Mouse (Mus musculus): ENCODE measurements around the gene Atp23. TPM values are rescaled to one million over a fixed set of nuclear protein-coding genes. Genes with fewer than 3 reads are reported as not detected.
A peak's percentile ranks its signal among the peaks of the same experiment; 100 is the strongest.

Atp23 gene
- total RNA-seq (2021): 1 to 10 TPM; 4.2 to 4.5 TPM

DNA sequence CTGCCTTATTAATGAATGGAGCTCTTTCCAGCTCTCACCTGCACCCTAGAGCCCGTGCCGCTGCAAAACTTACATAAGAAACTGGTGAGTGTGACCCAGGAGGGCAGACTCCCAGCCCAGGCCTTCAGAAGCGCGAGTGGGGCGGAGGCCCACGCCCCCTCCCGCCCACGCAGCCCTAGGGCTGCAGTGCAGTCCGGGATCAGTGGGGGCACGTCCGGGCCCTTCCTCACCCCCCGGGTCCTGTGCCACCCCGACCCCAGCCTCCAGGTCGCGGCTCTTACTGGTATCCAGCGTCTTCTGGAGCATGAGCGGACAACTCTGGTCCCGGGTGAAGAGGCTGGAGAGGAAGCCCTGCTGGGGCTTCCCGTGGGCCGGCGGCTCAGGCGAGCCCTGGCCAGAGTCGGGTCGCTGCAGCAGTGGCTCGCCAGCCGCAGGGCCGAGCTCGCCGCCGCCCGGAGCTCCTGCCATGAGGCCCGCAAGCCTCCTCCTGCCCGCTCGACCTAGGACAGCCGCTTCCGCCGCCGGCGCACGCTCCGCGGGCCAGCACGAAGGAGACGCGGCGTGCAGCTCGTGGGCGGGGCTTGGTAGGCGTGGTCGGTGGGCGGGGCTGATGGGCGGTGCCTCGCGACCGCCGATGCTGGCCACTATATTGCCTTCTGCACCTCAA, at the start of gene Atp23:
Atp23 (minus strand) TSS at position 535 of the 667 bp plus-strand sequence.
- intact Hi-C loops (cut with DNase I): no loop called here
- DNase-seq (ENCODE audit: low spot score): peak; percentile 81

DNA sequence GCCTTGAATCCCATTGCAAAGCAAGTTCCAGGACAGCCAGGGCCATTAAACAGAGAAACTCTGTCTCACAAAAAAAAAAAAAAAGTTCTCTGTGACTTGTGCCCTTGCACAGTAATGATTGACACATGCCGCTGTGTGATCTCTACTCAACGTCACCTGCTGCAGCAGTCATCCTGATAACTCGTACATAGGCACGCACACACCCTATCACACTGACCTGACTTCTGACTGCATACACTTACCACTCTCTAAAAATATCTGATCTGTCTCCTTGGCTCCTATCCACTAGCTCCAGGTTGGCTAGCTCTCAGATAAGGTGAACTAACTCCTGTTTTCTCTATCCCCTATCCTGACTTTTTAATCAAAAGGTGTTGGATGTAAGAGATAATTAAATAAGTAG, 49.4 kb upstream of the Atp23 start:
- intact Hi-C loops (cut with DNase I): no loop called here
- no peak for DNase-seq (ENCODE audit: low spot score)

DNA sequence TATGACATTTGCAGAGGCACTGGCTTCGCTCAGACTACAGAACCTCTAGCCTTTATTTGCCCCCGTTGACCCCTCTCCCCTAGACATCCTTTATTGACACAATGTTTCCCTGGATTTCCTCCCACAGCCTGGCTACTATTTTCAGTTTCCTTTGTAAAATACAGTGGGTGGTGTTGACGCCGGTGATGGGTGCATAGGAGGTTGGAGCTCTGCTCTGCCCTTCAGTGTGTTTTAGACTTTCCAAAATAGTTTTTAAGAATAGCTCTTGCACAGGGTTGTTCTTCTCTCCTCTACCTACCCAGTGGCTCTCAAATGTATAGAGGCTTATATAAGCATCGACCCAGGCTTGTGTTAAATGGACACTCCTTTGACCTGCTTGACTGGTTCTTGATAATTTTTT, 48.7 kb upstream of the Atp23 start:
- intact Hi-C loops (cut with DNase I): no loop called here
- DNase-seq (ENCODE audit: low spot score): no peak

DNA sequence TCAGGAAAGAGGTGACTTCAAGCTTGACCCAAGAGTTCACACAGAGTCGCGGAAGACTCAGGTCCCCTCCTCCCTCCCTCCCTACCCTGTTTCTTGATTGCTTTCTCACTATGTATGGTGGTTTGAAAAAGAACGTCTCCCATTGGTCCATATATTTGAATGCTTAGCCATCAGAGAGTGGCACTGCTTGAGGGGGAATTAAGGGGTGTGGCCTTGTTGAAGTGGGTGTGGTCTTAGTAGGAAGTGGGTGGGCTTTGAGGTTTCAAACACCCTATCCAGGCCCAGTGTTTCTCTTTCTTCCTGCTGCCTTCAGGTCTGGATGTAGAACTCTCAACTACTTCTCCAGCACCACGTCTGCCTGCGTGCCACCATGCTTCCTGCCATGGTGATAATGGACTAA, 44.4 kb upstream of the Atp23 start:
- intact Hi-C loops (cut with DNase I): no loop called here
- no peak for DNase-seq (ENCODE audit: low spot score)

DNA sequence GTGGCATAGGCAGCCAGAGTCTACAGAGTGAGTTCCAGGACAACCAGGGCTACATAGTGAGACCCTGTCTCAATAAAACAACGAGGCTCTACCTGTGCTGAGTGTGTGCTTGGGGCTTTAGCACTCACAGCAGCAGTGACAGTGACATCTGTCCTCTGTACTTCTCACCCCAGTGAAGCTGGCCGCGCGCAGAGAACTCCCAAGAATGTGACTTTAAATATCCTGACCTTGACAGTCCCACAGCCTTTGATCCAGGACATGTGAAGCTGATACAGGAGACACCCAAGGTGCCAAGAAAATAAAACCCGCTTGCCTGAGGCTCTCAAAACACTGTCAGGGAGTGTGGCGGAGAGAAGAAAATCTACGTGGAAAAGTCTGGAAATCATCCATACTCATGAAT, 39.8 kb upstream of the Atp23 start:
- DNase-seq (ENCODE audit: low spot score): no peak
- intact Hi-C loops (cut with DNase I): no loop called here

DNA sequence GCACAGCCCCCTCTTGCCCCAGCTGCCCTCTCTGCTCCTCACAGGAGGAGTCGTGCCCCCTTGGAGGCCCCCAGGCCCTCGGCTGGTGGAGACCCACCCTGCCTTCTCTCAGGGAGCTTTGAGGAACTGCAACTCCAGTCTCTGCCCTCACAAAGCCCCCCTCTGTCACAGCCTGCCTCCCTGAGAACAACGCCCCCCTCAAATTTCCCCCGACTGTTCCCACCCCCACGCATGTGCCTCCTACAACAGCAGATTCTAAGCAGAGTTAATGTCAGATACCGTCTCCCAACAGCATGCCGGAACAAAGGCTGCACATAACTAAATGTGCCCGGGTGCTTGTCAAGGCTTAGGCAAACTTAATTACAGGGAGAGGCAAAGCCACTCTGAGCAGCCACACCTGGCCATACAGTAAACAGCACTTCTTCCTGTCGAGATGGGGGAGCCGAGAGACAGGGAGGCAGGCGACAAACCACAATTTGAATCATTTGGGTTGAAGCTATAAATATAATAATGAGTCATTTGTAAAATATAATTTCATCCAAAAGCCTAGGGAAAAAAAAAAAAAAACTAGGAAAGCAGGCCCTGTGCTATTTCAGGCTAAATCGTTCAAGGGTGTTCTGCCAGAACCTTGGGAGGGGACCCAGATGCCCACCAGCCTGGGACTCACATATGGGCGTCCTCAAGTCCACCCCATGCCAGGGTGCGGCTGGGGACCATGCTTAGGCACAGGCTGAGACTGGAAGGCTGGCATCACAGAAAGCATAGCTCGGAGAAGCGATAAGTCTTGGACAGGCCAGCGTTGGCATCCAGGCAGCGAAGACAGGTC, 34.6 kb upstream of the Atp23 start:
- intact Hi-C loops (cut with DNase I): loop anchor here (2.0 kb wide), 1 partner anchor 21 kb away; no protein-coding TSS in a partner anchor

DNA sequence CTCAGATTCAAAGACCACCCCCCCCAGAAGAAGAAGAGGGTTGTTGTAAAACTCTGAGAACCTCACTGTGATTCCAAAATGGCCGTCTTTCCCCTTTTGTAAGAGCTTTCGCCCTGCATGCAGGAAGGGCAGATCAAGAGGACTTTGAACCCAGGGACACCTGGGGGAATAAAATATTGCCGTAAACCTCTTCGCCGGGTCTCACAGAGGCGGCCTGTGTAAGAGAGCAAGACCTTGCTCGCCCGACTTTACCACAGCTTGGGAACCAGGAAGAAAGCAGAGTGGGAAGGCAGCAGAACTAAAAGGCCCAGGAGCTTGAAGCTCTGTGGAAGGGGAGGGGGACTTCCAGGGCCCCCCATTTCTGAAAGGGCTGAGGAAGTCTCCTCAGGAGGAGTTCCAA, 34.0 kb upstream of the Atp23 start:
- DNase-seq (ENCODE audit: low spot score): no peak
- intact Hi-C loops (cut with DNase I): loop anchor here (2.0 kb wide), 1 partner anchor 22 kb away; no protein-coding TSS in a partner anchor

More for the DNA sequence above, 34.6 kb upstream of the Atp23 start:
- DNase-seq (ENCODE audit: low spot score): no peak

DNA sequence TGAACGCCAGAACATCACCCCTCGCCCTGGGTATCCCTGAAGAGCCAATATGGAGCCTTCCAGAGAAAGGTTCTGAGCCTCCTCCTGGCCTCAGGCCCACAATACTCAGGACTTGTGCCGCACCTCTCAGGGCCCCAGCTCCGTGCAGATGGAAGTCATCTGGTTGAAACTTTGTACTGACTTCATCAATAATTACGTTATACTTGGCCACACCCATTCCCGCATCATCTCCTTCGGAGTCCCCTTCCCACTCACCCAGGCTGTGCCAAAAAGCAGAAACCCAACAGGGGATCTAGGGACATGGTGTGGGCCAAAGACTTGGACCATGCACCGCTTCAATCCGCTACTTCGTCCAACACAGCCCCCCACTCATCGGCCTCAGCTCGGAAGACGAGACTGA, 33.4 kb upstream of the Atp23 start:
- no peak for DNase-seq (ENCODE audit: low spot score)
- intact Hi-C loops (cut with DNase I): loop anchor here (2.0 kb wide), 1 partner anchor 22 kb away; no protein-coding TSS in a partner anchor

DNA sequence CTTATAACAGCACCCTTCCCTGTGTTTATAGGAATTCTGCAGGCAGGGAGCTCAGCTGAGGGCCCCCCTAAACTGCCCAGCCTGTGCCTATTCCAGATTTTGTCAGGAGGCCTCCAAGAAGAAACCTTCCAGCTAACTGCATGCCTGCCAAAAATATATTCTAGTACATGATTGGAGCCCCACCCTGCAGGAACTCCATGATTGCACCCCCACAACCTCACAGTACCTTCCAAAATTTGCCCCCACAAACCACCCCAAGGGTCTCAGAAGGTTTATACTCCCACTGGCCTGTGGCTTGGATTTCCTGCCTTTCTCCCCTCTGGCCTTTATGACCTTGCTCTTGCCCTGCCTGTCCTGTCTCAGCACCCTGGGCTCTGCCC, 30.6 kb upstream of the Atp23 start:
- intact Hi-C loops (cut with DNase I): no loop called here
- no peak for DNase-seq (ENCODE audit: low spot score)

DNA sequence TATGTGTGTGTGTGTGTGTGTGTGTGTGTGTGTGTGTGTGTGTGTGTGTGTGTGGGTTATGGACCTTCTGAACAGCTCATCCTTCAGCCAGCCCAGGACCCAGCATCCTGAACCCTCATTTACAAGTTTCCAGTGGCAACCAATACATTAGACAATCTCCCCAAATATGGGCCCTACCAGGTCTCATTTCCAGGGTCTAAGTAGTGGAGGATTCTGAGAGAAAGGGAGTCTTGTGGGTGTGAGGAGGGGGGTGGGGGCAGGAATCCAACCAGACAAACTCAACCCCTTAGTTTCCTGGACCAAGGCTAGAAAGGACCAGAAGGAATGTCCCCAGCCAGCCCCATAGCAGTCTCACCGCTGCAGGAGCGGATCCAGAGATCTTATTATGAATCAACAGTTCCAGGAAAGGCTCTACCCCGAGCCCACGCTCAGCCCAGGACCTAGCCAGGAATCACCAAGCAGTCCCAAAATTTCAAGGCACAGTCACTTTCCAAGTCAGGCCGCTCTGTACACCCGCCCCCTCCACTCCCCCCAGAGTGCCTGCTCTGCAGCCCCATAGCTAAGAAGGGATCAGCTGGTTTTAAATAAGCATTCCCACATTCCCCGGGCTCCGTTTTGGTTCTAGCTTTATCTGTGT, 30.1 kb upstream of the Atp23 start:
- no peak for DNase-seq (ENCODE audit: low spot score)

DNA sequence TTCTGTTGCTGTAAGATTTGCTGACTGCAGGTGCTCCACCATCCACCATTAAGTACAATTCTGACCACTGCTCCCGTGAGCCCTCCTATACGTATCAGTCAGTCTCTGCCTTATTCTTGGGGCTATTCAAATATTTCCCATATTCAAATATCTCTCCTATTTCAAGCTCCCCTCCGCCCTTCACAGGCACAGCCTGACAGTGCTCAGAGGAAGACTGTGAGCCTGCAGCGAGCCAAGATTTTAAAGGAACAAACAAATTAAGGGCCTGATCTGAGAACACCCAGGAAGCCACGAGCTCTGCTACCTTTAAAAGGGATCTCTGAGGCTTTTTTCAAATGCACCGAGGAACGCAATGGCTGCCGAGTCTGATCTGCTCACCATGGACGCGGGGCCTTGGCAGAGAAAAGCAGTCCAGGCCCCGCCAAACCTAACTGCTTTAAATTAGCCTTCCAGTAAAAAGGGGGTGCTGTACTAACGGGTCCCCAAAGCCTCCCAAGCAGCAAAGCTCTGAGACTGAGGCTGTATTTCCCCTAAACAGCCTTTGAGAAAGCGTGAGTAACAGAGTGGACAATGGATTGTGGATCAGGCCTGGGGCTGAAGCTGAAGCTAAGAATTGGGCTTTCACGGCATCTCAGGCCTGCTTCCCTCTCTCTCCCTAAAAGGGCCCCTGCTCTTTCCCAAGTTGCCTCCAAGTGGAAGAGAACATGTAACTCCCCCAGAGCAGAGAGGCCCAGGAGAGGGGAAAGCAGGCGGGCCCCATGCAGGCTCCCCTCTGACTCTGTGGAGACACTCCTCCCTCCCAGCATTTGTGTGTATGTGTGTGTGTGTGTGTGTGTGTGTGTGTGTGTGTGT, 29.3 kb upstream of the Atp23 start:
- intact Hi-C loops (cut with DNase I): no loop called here
- no peak for DNase-seq (ENCODE audit: low spot score)

More for the DNA sequence above, 30.1 kb upstream of the Atp23 start:
- intact Hi-C loops (cut with DNase I): no loop called here

DNA sequence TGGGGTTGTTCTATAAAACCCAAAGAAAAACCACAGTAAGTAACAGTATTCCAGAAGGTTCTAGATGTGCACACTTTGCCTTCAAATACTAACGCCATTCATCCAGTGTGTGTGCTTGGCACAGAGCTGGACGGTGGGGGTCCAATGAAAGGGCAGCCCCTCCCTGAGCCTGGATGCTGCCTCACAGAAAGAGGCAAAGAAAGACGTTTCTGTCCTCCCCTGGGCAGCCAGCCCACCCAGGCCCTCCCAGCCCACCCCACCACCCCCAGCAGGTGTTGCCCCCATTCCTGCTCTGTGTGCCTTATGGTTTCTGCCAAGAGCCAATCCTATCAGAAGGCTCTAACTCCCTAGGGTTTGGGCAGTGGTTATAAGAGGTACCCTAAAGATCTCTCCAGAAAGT, 28.4 kb upstream of the Atp23 start:
- intact Hi-C loops (cut with DNase I): loop anchor here (2.0 kb wide), 1 partner anchor 61 kb away; no protein-coding TSS in a partner anchor
- no peak for DNase-seq (ENCODE audit: low spot score)

DNA sequence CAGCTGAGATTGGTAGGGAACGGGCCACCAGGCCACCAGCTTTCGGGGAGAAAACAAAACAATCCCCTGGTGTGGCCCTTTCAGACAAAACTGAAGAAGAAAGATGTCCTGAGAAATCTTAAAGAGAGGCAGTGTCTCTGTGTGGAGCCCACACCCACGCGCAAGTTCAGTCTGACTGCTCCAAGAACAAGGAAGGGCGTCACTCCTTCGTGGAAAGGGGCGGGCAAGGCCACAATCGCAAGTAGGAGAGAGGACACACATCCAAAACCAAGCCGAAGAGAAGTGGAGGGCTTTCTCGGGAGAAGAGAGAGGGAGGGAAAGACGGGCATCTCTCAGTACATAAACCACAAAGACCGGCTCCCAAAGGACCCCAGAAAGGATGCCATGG, 27.7 kb upstream of the Atp23 start:
- intact Hi-C loops (cut with DNase I): loop anchor here (2.0 kb wide), 1 partner anchor 62 kb away; no protein-coding TSS in a partner anchor
- peak; percentile 74 for DNase-seq (ENCODE audit: low spot score)

DNA sequence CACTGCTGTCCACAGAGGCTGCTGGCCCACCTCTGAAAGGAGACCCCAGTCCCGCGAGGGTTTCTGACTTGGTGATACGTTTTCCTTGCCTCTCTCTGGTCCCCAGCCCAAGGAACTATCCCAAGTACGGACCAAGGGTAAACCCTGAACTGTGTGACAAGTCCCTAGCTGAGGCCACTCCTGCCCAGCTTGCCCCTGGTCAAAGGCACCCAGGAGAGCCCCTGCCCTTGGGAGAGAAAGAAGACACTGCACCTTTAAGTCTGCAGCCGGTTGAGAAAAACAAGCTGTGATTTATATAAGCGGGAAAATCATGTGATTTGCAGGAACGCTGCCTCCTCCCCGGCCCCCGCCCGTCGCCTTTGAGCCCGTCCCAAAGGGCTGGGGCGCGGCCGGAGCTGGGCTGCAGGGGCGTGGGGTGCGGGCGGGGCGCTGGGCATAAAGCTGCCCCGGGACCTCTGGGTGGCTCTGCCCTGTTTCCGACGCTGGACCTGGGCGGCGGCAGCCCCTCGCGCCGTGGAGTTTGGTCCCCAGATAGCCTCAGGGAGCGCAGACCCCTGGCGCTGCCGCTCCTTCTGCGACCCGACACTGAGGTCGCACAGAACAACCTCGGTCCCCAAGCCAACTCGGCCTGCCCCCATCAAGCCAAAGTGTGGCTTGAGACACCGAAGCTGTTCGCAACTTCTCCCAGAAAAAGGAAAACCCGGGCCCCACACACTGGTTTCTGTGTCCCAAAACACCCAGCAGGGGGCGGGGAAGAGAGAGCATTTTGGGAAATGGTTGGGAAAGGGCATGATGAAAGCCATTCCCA, 27.1 kb upstream of the Atp23 start:
- intact Hi-C loops (cut with DNase I): loop anchor here (2.0 kb wide), 1 partner anchor 63 kb away; no protein-coding TSS in a partner anchor

DNA sequence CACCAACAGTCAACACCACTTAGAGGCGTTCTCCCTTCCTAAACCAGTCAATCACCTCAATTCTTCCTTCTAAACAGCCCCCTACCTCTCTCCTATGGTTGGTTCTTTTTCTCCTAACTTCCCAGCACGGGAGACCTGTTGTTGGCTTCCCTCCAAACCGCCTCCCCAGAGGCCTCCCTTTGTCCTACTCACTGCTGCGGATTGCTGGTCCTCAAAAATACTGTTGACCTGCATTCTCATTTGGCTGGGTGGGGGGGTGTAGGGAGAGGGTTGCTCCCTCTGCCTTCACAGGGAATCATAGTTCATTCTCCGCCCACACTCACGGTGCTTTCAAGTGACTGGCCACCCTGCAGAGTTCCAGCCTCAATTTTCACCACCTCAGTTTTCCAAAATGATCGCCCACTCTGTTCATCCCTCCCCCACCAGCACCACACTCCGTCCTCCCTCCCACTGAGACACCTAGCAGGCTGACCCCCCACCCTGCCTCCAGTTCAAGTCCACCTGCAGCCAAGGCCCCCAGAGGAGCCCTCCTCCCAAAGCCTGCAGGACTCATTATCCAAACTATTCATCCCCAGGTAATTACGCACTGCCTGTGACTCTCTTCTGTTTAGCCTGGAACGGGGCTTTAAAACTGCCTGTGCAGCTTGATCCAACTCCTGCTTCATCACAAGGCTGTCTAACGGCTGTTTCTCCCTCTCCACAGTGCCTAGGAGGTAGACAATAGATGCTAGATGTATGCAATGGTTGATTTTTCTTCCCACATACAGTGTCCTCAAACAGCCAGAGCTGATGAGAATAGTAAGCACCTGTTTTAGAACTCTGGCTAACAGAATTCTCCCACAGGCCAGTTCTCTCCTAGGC, 26.2 kb upstream of the Atp23 start:
- intact Hi-C loops (cut with DNase I): no loop called here
- DNase-seq (ENCODE audit: low spot score): no peak

More for the DNA sequence above, 27.1 kb upstream of the Atp23 start:
- DNase-seq (ENCODE audit: low spot score): peak; percentile 84

DNA sequence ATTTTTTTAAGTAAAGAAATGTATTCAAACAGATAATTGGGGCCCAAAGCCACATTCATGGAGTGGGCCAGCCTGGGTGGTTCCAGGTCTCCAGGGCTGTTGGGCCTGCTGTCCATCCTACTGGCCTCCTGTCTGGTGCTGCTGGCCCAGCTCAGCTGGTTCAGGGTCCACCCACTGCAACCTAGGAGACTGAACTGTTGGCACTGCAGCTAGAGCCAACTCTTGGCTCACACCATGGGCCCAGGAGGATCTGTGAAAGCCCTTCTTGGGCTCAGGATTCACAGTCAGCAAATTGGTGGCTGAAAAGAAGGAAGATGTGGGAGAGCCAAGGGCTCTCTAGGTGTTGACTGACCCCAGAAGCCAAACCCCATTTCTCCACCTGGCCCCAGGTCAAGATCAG, 24.2 kb upstream of the Atp23 start:
- no peak for DNase-seq (ENCODE audit: low spot score)
- intact Hi-C loops (cut with DNase I): no loop called here

DNA sequence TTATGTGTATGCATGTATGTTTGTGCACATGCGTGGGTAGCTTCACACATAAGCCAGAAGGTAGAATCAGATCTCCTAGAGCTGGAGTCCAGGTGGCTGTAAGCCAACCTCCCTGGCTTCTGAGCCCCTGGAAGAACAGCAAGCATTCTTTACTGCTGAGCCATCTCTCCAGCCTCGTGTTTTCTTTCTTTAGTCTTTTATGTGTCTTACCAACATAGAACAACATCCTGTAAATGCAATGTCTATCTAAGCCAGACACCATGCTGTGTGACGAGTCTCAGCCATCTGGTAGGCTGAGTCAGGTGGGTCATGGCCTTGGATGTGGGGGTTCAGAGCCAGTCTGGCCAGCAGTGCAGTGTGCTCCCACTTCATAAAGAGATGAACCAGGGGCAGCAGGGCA, 22.9 kb upstream of the Atp23 start:
- intact Hi-C loops (cut with DNase I): no loop called here
- DNase-seq (ENCODE audit: low spot score): no peak

DNA sequence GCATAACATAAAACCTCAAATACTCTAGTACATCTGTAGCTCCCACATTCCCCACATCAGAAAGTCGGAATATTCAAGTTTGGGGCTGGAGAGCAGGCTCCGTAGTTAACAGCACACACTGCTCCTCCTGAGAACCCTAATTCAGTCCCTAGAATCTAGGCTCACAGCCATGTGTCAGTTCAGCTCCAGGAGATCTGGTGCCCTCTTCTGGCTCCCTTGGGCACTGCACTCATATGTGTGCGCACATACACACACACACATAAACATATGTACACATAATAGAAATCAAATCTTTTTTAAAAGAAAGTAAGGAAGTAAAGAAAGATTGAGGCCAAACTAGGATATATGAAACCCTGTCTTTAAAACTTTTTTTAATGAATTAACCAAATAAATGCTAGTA, 19.1 kb upstream of the Atp23 start:
- intact Hi-C loops (cut with DNase I): no loop called here
- no peak for DNase-seq (ENCODE audit: low spot score)

Measured in heart, postnatal 25 days (tissue).